Mouse (Mus musculus): ENCODE measurements around the gene Acad11.

DNA sequence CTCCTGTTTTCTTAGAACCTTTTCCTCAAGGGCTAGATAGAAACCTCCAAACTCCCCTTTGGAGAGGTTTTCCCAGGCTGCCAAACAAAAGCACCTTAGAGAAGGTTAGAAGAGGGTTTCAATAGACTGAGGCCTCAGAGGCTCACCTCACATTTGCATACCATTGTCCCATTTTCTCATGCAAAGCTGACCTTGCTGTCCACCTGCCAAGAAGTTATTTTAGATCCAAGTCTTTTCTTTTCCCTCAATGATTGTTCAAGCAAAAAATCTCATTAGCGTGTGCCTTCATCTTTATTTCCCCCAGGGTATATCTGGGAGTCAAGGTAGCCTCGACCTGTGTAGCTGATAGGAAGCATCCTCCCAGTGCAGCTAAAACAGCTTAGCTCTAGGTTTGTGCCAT is 39.7 kb downstream of the Acad11 start:
- TF ChIP-seq CTCF (IDR thresholded peaks at IDR 0.05; ENCODE audit: control insufficient read depth, insufficient read depth, low read length), result no peak
- TF ChIP-seq POLR2A (IDR thresholded peaks at IDR 0.05; ENCODE audit: borderline replicate concordance, control insufficient read depth, low read depth, low read length), result no peak

Measured in bone marrow, adult 2 months (tissue).